11 mouse cellular contexts compared by ENCODE assay signal in genomic region chr7:133244601-133245000, GRCm38 (mm10).
DNase-seq lines count a peak whose midpoint lies in the region; ATAC-seq and TF ChIP-seq lines count a peak whose summit lies in the region.
"Had no signal": no experiment of that assay in that cellular context is flagged by ENCODE, and none has a peak within 500 bp of the region (broad histone marks: within the 10 kb centered on the region; RNA-seq: fewer than 3 reads in every experiment).

No protein-coding gene starts in this region.

- no peak for TF ChIP-seq POLR2A in thymus, adult 2 months (IDR thresholded peaks at IDR 0.05; ENCODE audit: control insufficient read depth, extremely low read depth, insufficient read depth, low read length, poor library complexity)

- peaks cover 23% of the 10 kb centered on the region for H3K27me3 ChIP-seq in heart, embryonic 15.5 days
- H3K27me3 ChIP-seq in midbrain, embryonic 14.5 days (ENCODE audit: control insufficient read depth, insufficient read depth, low read length) = no peaks in the 10 kb centered on the region
- no peaks in the 10 kb centered on the region for H3K27me3 ChIP-seq in midbrain, embryonic 13.5 days
- H3K27me3 ChIP-seq in stomach, embryonic 14.5 days (ENCODE audit: control insufficient read depth, insufficient read depth, low read length) = no peaks in the 10 kb centered on the region
- H3K27me3 ChIP-seq in thymus, adult 2 months (ENCODE audit: control insufficient read depth, insufficient read depth, low read length) = no peaks in the 10 kb centered on the region

- no peak for ATAC-seq in heart, embryonic 15.5 days (replicated peaks; ENCODE audit: insufficient number of reproducible peaks, insufficient read depth, low FRiP score, low read depth)
- no peak for ATAC-seq in midbrain, embryonic 14.5 days (ENCODE audit: low FRiP score, low TSS enrichment)
- no peak for ATAC-seq in midbrain, embryonic 13.5 days
- ATAC-seq in stomach, embryonic 14.5 days (ENCODE audit: insufficient number of reproducible peaks, insufficient read depth, low FRiP score, low read depth) = no peak

- no peak for DNase-seq in heart, adult 8-10 months (ENCODE audit: low spot score)
- DNase-seq in midbrain, embryonic 14.5 days = peak; percentile 44
- DNase-seq in left cerebral cortex, adult 18-20 months (ENCODE audit: low spot score in 2 of 2) = peak; percentile 34 to 60
- DNase-seq in thymus, adult 2 months = no peak
- no peak for DNase-seq in urinary bladder, postnatal 10 days (ENCODE audit: low spot score)
- DNase-seq: adrenal gland, postnatal 25 days; gastrocnemius, postnatal 36 days had no signal

- TF ChIP-seq CTCF in thymus, adult 2 months (IDR thresholded peaks at IDR 0.05; ENCODE audit: borderline replicate concordance, control insufficient read depth, extremely low read depth, insufficient read depth, low read length, poor library complexity) = no peak

- H3K9me3 ChIP-seq in heart, embryonic 15.5 days (replicated peaks) = no peaks in the 10 kb centered on the region
- no peaks in the 10 kb centered on the region for H3K9me3 ChIP-seq in midbrain, embryonic 14.5 days (ENCODE audit: control insufficient read depth, low read length)
- H3K9me3 ChIP-seq in midbrain, embryonic 13.5 days = no peaks in the 10 kb centered on the region
- H3K9me3 ChIP-seq in stomach, embryonic 14.5 days (ENCODE audit: control insufficient read depth, low read depth, low read length) = no peaks in the 10 kb centered on the region

- H3K36me3 ChIP-seq in heart, embryonic 15.5 days = no peaks in the 10 kb centered on the region
- no peaks in the 10 kb centered on the region for H3K36me3 ChIP-seq in midbrain, embryonic 14.5 days (ENCODE audit: control insufficient read depth, insufficient read depth, low read length)
- H3K36me3 ChIP-seq in midbrain, embryonic 13.5 days = no peaks in the 10 kb centered on the region
- H3K36me3 ChIP-seq in stomach, embryonic 14.5 days (ENCODE audit: control insufficient read depth, insufficient read depth, low read length) = no peaks in the 10 kb centered on the region
- no peaks in the 10 kb centered on the region for H3K36me3 ChIP-seq in thymus, adult 2 months (ENCODE audit: control insufficient read depth, insufficient read depth, low read length)

- no peak overlapping the region for H3K4me3 ChIP-seq in heart, embryonic 15.5 days
- no peak overlapping the region for H3K4me3 ChIP-seq in midbrain, embryonic 14.5 days (replicated peaks; ENCODE audit: low read depth, low read length)
- no peak overlapping the region for H3K4me3 ChIP-seq in midbrain, embryonic 13.5 days (replicated peaks)
- no peak overlapping the region for H3K4me3 ChIP-seq in stomach, embryonic 14.5 days (ENCODE audit: low read depth, low read length)
- H3K4me3 ChIP-seq in thymus, adult 2 months (ENCODE audit: control insufficient read depth, insufficient read depth, low read length) = no peak overlapping the region
- H3K4me3 ChIP-seq: myocyte had no signal

- no peak overlapping the region for H3K9ac ChIP-seq in heart, embryonic 15.5 days
- no peak overlapping the region for H3K9ac ChIP-seq in midbrain, embryonic 14.5 days (replicated peaks; ENCODE audit: low read length)
- no peak overlapping the region for H3K9ac ChIP-seq in midbrain, embryonic 13.5 days (replicated peaks)
- no peak overlapping the region for H3K9ac ChIP-seq in stomach, embryonic 14.5 days (replicated peaks; ENCODE audit: low read depth, low read length)

- no peak overlapping the region for H3K27ac ChIP-seq in heart, embryonic 15.5 days
- H3K27ac ChIP-seq in midbrain, embryonic 14.5 days (replicated peaks; ENCODE audit: low read depth, low read length) = no peak overlapping the region
- H3K27ac ChIP-seq in midbrain, embryonic 13.5 days = no peak overlapping the region
- no peak overlapping the region for H3K27ac ChIP-seq in stomach, embryonic 14.5 days (ENCODE audit: low read length)
- H3K27ac ChIP-seq in thymus, adult 2 months (ENCODE audit: control insufficient read depth, insufficient read depth, low read length) = no peak overlapping the region

- 42% methylated on average over 11 of the region's 11 CpGs for WGBS in heart, embryonic 15.5 days
- WGBS in midbrain, embryonic 14.5 days = 63% methylated on average over 11 of the region's 11 CpGs
- WGBS in midbrain, embryonic 13.5 days = 60% methylated on average over 11 of the region's 11 CpGs
- WGBS in stomach, embryonic 14.5 days = 18% methylated on average over 11 of the region's 11 CpGs
- 28% methylated on average over 11 of the region's 11 CpGs for WGBS in thymus, adult 2 months

- H3K4me2 ChIP-seq in heart, embryonic 15.5 days = 0 out of 2 replicates have a peak overlapping the region, but pooled peaks have one; percentile 21
- no peak overlapping the region for H3K4me2 ChIP-seq in midbrain, embryonic 14.5 days (ENCODE audit: low read length)
- no peak overlapping the region for H3K4me2 ChIP-seq in midbrain, embryonic 13.5 days (replicated peaks)
- H3K4me2 ChIP-seq in stomach, embryonic 14.5 days (replicated peaks; ENCODE audit: low read depth, low read length) = 0 out of 2 replicates have a peak overlapping the region, but pooled peaks have one; percentile 20

- H3K4me1 ChIP-seq in heart, embryonic 15.5 days (replicated peaks) = peaks cover 3% of the 10 kb centered on the region; the same call in 1 of the 2 replicates
- H3K4me1 ChIP-seq in midbrain, embryonic 14.5 days (ENCODE audit: control insufficient read depth, insufficient read depth, low read length) = no peaks in the 10 kb centered on the region
- H3K4me1 ChIP-seq in midbrain, embryonic 13.5 days (replicated peaks) = 0 out of 2 replicates have a peak, but pooled peaks cover under 1% of the 10 kb centered on the region
- no peaks in the 10 kb centered on the region for H3K4me1 ChIP-seq in stomach, embryonic 14.5 days (ENCODE audit: control insufficient read depth, insufficient read depth, low read length)
- H3K4me1 ChIP-seq in thymus, adult 2 months (replicated peaks; ENCODE audit: control insufficient read depth, insufficient read depth, low read length) = no peaks in the 10 kb centered on the region

Comparison
In these comparisons a context has a peak if more than half of its experiments do, and no peak if none do; other contexts are left out.
1. H3K4me2 ChIP-seq: peak in heart, embryonic 15.5 days (single experiment) and stomach, embryonic 14.5 days (single experiment); none in midbrain, embryonic 14.5 days (single experiment) and midbrain, embryonic 13.5 days (single experiment).
2. DNase-seq: peak in midbrain, embryonic 14.5 days (single experiment) and left cerebral cortex, adult 18-20 months (2 of 2); none in heart, adult 8-10 months (single experiment), thymus, adult 2 months (single experiment) and urinary bladder, postnatal 10 days (single experiment).